Mouse (Mus musculus): ENCODE measurements around the gene Pitx2. TPM values are rescaled to one million over a fixed set of nuclear protein-coding genes. Genes with fewer than 3 reads are reported as not detected.

Pitx2 gene
- polyA plus RNA-seq, 1 experiment = 9.9 TPM

DNA sequence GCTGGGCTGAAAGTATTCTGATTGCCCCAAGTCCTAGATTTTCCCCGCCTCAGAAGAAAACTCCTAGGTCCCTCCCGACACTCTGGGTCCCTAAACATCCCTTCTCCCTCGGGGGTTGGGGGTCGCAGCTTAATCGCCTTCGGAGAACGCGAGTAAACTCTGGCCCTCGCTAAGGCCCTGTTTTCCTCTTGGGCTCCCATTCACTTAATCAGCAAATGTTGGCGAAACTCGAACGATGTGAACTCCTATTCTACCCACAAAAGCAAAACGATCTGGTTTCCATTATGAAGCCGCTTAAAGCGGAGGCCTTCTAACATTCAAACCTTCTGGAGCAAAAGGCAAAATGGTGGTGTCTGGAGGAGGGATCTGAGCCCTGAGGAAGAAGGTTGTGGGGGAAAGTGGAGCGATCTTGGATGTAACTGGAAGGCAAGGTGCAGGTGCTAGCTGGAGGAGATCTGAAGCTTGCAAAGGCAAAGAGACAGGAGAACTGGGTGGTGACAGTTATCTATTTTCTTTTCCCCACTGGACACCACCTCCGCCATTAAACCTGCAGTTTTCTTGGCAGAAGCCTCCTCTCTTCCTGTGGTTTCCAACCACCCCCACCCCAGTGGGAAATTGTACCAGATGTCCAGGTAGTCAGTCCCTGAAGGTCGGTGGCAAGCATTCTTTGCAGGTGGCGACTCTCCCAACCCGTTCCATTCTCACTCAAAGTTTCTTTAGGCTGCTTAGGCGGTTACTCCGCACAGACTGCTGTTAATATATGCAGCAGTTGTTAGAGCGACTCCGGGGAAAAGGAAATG is 7.8 kb downstream of the Pitx2 start:
- 6% methylated on average over 24 of the region's 24 CpGs for WGBS
- Histone ChIP-seq H3K27me3 (replicated peaks; ENCODE audit: control insufficient read depth, insufficient read depth, low read length) (peaks cover 10% of the 10 kb centered on the region), H3K27ac (ENCODE audit: insufficient read depth, low read depth, low read length) (no peak overlapping the region), H3K36me3 (ENCODE audit: control insufficient read depth, insufficient read depth, low read length) (no peaks in the 10 kb centered on the region), H3K4me3 (ENCODE audit: insufficient read depth, low read depth, low read length) (no peak overlapping the region), H3K4me1 (ENCODE audit: control insufficient read depth, insufficient read depth, low read length) (no peaks in the 10 kb centered on the region; the same call in 1 of the 2 replicates)
- peak; percentile 7 for DNase-seq
- TF ChIP-seq CTCF (conservative IDR thresholded peaks at IDR 0.05; ENCODE audit: insufficient read depth, insufficient read length, low read depth, low read length) (no peak), POLR2A (IDR thresholded peaks at IDR 0.05; ENCODE audit: low read depth, low read length) (no peak)

DNA sequence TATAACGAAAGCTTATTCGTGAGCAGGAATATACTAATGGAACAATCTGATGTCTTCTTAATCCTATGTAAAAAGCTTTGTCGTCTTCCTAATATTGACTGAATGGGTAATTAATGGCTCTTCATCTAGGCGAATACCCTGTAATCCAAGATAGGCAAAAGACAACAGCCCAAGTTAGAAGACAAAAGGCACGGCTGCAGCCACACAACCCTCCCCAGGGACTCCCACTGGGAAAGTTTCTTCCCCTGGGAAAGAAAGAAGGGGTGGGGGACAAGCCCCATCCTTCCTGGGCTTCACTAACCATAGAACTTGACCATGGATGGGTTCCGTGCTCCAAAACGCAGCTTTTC is 8.3 kb downstream of the Pitx2 start:
- Histone ChIP-seq H3K4me3 (ENCODE audit: insufficient read depth, low read depth, low read length) (no peak overlapping the region), H3K36me3 (ENCODE audit: control insufficient read depth, insufficient read depth, low read length) (no peaks in the 10 kb centered on the region), H3K27ac (ENCODE audit: insufficient read depth, low read depth, low read length) (no peak overlapping the region), H3K4me1 (ENCODE audit: control insufficient read depth, insufficient read depth, low read length) (no peaks in the 10 kb centered on the region; the same call in 1 of the 2 replicates), H3K27me3 (replicated peaks; ENCODE audit: control insufficient read depth, insufficient read depth, low read length) (peaks cover 9% of the 10 kb centered on the region)
- DNase-seq = no peak
- TF ChIP-seq CTCF (conservative IDR thresholded peaks at IDR 0.05; ENCODE audit: insufficient read depth, insufficient read length, low read depth, low read length) = no peak
- no peak for TF ChIP-seq POLR2A (IDR thresholded peaks at IDR 0.05; ENCODE audit: low read depth, low read length)
- 8% methylated on average over 7 of the region's 7 CpGs for WGBS

DNA sequence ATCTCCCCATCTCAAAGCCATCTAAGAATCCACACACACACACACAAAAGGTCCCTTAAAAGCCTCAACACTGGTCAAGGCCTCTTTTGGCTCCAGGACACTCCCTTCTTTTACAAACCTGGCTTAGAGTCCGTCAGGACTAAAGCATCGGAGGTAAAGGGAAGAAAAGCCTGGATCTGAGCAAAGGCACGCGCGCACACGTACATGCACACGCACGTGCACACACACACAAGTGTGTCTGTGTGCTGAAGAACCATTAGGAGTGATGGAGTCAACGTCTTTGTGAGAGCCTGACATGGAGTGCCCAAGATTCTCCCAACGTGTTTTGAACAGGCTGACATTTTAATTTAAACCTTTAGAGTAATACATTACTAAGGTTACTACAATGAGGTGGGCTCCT is 8.7 kb downstream of the Pitx2 start:
- Histone ChIP-seq H3K27ac (ENCODE audit: insufficient read depth, low read depth, low read length) (no peak overlapping the region), H3K27me3 (replicated peaks; ENCODE audit: control insufficient read depth, insufficient read depth, low read length) (peaks cover 12% of the 10 kb centered on the region), H3K4me1 (ENCODE audit: control insufficient read depth, insufficient read depth, low read length) (no peaks in the 10 kb centered on the region; the same call in 1 of the 2 replicates), H3K4me3 (ENCODE audit: insufficient read depth, low read depth, low read length) (no peak overlapping the region), H3K36me3 (ENCODE audit: control insufficient read depth, insufficient read depth, low read length) (no peaks in the 10 kb centered on the region)
- no peak for TF ChIP-seq CTCF (conservative IDR thresholded peaks at IDR 0.05; ENCODE audit: insufficient read depth, insufficient read length, low read depth, low read length)
- no peak for TF ChIP-seq POLR2A (IDR thresholded peaks at IDR 0.05; ENCODE audit: low read depth, low read length)
- no peak for DNase-seq
- 14% methylated on average over 10 of the region's 10 CpGs for WGBS

DNA sequence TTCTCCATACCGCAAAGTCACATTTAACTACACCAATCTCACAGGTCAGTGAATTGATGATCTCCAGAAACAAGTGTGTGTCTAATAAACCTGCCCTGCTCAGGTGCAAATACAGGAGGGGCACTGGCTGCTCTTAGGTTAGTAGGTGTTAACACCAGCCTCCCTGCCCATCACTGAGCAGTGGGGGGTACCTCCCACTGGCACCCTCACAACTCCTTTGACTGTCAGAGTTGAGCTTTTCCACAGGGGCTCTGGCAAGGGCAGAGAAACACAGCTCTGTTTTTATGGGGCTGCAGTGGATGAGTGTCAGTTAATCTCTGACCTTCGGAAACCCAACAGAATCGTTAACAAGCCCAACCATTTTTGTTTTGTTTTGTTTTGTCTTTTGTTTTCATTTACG is 9.6 kb downstream of the Pitx2 start:
- WGBS = 13% methylated on average over 4 of the region's 4 CpGs
- peaks cover 13% of the 10 kb centered on the region for H3K27me3 ChIP-seq (replicated peaks; ENCODE audit: control insufficient read depth, insufficient read depth, low read length)
- TF ChIP-seq POLR2A (IDR thresholded peaks at IDR 0.05; ENCODE audit: low read depth, low read length) (no peak), CTCF (conservative IDR thresholded peaks at IDR 0.05; ENCODE audit: insufficient read depth, insufficient read length, low read depth, low read length) (no peak)

DNA sequence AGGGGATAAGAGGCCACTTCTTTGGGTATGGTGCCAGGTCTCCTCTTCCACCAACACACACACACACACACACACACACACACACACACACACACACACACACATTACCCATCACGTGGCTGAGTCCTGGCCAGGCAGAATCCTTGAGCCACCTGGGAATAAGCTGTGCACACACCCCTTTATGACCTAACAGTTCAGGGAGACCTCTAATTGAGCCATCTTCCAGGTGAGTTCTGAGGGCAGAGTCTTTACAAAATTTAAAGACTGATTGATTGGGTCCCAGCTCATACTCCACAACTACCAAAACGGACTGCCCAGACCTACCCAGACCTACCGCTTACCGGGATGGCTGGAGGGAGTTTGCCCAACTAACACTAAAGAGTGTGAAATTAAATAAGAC is 10.1 kb downstream of the Pitx2 start:
- no peak for DNase-seq
- WGBS = 8% methylated on average over 4 of the region's 4 CpGs
- Histone ChIP-seq H3K4me3 (ENCODE audit: insufficient read depth, low read depth, low read length) (no peak overlapping the region), H3K36me3 (ENCODE audit: control insufficient read depth, insufficient read depth, low read length) (no peaks in the 10 kb centered on the region), H3K27ac (ENCODE audit: insufficient read depth, low read depth, low read length) (no peak overlapping the region), H3K4me1 (ENCODE audit: control insufficient read depth, insufficient read depth, low read length) (peaks cover 3% of the 10 kb centered on the region; the same call in 1 of the 2 replicates), H3K27me3 (replicated peaks; ENCODE audit: control insufficient read depth, insufficient read depth, low read length) (peaks cover 12% of the 10 kb centered on the region)
- TF ChIP-seq POLR2A (IDR thresholded peaks at IDR 0.05; ENCODE audit: low read depth, low read length) (no peak), CTCF (conservative IDR thresholded peaks at IDR 0.05; ENCODE audit: insufficient read depth, insufficient read length, low read depth, low read length) (no peak)

More for the DNA sequence above, 9.6 kb downstream of the Pitx2 start:
- Histone ChIP-seq H3K4me1 (ENCODE audit: control insufficient read depth, insufficient read depth, low read length) (peaks cover 3% of the 10 kb centered on the region; the same call in 1 of the 2 replicates), H3K36me3 (ENCODE audit: control insufficient read depth, insufficient read depth, low read length) (no peaks in the 10 kb centered on the region), H3K27ac (ENCODE audit: insufficient read depth, low read depth, low read length) (no peak overlapping the region), H3K4me3 (ENCODE audit: insufficient read depth, low read depth, low read length) (no peak overlapping the region)
- DNase-seq = no peak

DNA sequence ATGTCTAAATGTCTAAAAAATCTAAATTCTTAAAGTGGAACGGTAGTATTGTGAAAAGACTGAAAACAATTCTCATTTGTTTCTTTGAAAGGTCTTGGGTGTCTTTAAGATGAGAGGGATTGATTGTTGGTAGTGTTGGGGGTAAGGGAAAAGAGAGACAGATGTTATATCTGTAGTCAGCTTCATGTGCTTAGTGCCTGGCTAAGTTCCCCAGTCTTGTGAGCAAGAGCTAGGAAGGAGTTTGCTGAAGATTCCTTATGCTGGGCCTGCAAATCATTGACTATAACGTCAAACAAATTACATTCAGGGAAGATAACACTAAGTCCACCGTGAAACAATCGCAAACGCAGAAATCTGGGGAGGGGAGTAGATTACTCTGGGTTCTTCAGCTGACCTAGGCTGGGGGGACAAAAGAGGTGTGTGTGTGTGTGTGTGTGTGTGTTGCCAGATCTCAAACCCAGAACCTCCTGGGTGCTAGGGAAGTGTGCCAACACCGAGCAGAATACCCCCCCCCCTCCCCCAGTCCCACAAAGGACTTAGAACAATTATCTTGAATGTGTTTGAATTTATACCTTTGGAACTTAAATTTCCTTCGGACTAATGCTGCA is 12.5 kb downstream of the Pitx2 start:
- WGBS = 8% methylated on average over 7 of the region's 7 CpGs
- peaks cover 14% of the 10 kb centered on the region for H3K27me3 ChIP-seq (replicated peaks; ENCODE audit: control insufficient read depth, insufficient read depth, low read length)

GRCm38 (mm10) chr3:129212807-129213206 is 13.1 kb downstream of the Pitx2 start:
- Histone ChIP-seq H3K27me3 (replicated peaks; ENCODE audit: control insufficient read depth, insufficient read depth, low read length) (peaks cover 13% of the 10 kb centered on the region), H3K4me3 (ENCODE audit: insufficient read depth, low read depth, low read length) (no peak overlapping the region), H3K4me1 (ENCODE audit: control insufficient read depth, insufficient read depth, low read length) (0 out of 2 replicates have a peak, but pooled peaks cover 3% of the 10 kb centered on the region), H3K36me3 (ENCODE audit: control insufficient read depth, insufficient read depth, low read length) (no peaks in the 10 kb centered on the region), H3K27ac (ENCODE audit: insufficient read depth, low read depth, low read length) (no peak overlapping the region)
- 15% methylated on average over 11 of the region's 11 CpGs for WGBS
- DNase-seq = peak; percentile 7
- TF ChIP-seq CTCF (conservative IDR thresholded peaks at IDR 0.05; ENCODE audit: insufficient read depth, insufficient read length, low read depth, low read length) = no peak
- no peak for TF ChIP-seq POLR2A (IDR thresholded peaks at IDR 0.05; ENCODE audit: low read depth, low read length)

More for the DNA sequence above, 12.5 kb downstream of the Pitx2 start:
- Histone ChIP-seq H3K27ac (ENCODE audit: insufficient read depth, low read depth, low read length) (no peak overlapping the region), H3K36me3 (ENCODE audit: control insufficient read depth, insufficient read depth, low read length) (no peaks in the 10 kb centered on the region), H3K4me3 (ENCODE audit: insufficient read depth, low read depth, low read length) (no peak overlapping the region), H3K4me1 (ENCODE audit: control insufficient read depth, insufficient read depth, low read length) (0 out of 2 replicates have a peak, but pooled peaks cover 3% of the 10 kb centered on the region)
- DNase-seq = peak; percentile 13
- TF ChIP-seq CTCF (conservative IDR thresholded peaks at IDR 0.05; ENCODE audit: insufficient read depth, insufficient read length, low read depth, low read length) (no peak), POLR2A (IDR thresholded peaks at IDR 0.05; ENCODE audit: low read depth, low read length) (no peak)

All from kidney, adult 2 months (tissue).